Mouse (Mus musculus): ENCODE data around the gene Fut4.
A peak's percentile ranks its signal among the peaks of the same experiment; 100 is the strongest.
"Not testable (repeated sequence)": the region's sequence is repeated elsewhere in the genome, so short reads cannot be mapped to it uniquely, and the experiment has no call there.

The Fut4 gene

GRCm38 (mm10) chr9:14724755-14725420, 27.3 kb downstream of the Fut4 start:
- no peak for DNase-seq

- DNase-seq: no peak
Measured at GRCm38 (mm10) chr9:14721610-14722009, 30.6 kb downstream of the Fut4 start.

GRCm38 (mm10) chr9:14720384-14720783, 31.8 kb downstream of the Fut4 start:
- no peak for DNase-seq

GRCm38 (mm10) chr9:14718332-14718691, 33.9 kb downstream of the Fut4 start:
- no peak for DNase-seq

GRCm38 (mm10) chr9:14717689-14718331, 34.4 kb downstream of the Fut4 start:
- DNase-seq: no peak

- no peak for DNase-seq
Measured at GRCm38 (mm10) chr9:14715258-14715657, 36.9 kb downstream of the Fut4 start.

- DNase-seq: no peak
Measured at GRCm38 (mm10) chr9:14710910-14711309, 41.3 kb downstream of the Fut4 start.

- DNase-seq: no peak
Measured at GRCm38 (mm10) chr9:14705321-14706162, 46.7 kb downstream of the Fut4 start.

GRCm38 (mm10) chr9:14700795-14701194, 51.4 kb downstream of the Fut4 start:
- not testable (repeated sequence) for DNase-seq

GRCm38 (mm10) chr9:14699288-14699640, 52.9 kb downstream of the Fut4 start:
- DNase-seq: no peak

GRCm38 (mm10) chr9:14698582-14699287, 53.5 kb downstream of the Fut4 start:
- peak; percentile 38 to 73 for DNase-seq

Data from spleen, adult 18-20 months (tissue).